Mouse (Mus musculus) embryonic facial prominence, embryonic 14.5 days (tissue): ENCODE results near the gene Tle2. TPM values are rescaled to one million over a fixed set of nuclear protein-coding genes. Genes with fewer than 3 reads are reported as not detected.

Experiments used
- ATAC-seq: fragments of 200-750 bp; cut with Nextera tagmentation; 2 replicates; pipeline ENCODE4 v1.8.0; 2017; ENCODE audit warnings: low read depth, moderate number of reproducible peaks, moderate TSS enrichment
- DNase-seq: peaks from one replicate; pipeline ENCODE4 v3.0.0-alpha.2; 2015; ENCODE audit warnings: low spot score
- H3K27ac ChIP-seq: fragments of 300-500 bp; sonication (generic); replicated peaks from 2 replicates; pipeline ENCODE4 v1.5.1; 2014; ENCODE audit warnings: low read depth, mild to moderate bottlenecking, low read length, moderate library complexity
- H3K27me3 ChIP-seq: fragments of 300-500 bp; sonication (generic); replicated peaks from 2 replicates; pipeline ENCODE4 v1.6.1; 2014; ENCODE audit warnings: low read length; ENCODE audit not compliant: control insufficient read depth, insufficient read depth
- H3K36me3 ChIP-seq: fragments of 300-500 bp; sonication (generic); 2 replicates; pipeline ENCODE4 v1.6.1; 2014; ENCODE audit warnings: low read length, mixed read lengths; ENCODE audit not compliant: control insufficient read depth, insufficient read depth
- H3K4me1 ChIP-seq: fragments of 300-500 bp; sonication (generic); 2 replicates; pipeline ENCODE4 v1.6.1; 2014; ENCODE audit warnings: antibody characterized with exemption, low read length; ENCODE audit not compliant: control insufficient read depth, insufficient read depth
- H3K4me2 ChIP-seq: fragments of 300-500 bp; sonication (generic); 2 replicates; pipeline ENCODE4 v1.6.1; 2014; ENCODE audit warnings: low read depth, mild to moderate bottlenecking, low read length, moderate library complexity, mixed read lengths
- H3K4me3 ChIP-seq: fragments of 300-500 bp; sonication (generic); 2 replicates; pipeline ENCODE4 v1.5.1; 2014; ENCODE audit warnings: low read depth, mild to moderate bottlenecking, low read length
- H3K9ac ChIP-seq: fragments of 300-500 bp; sonication (generic); 2 replicates; pipeline ENCODE4 v1.6.1; 2014; ENCODE audit warnings: low read depth, mild to moderate bottlenecking, low read length, moderate library complexity, mixed read lengths
- H3K9me3 ChIP-seq: fragments of 300-500 bp; sonication (generic); 2 replicates; pipeline ENCODE4 v1.6.1; 2016; ENCODE audit warnings: low read length; ENCODE audit not compliant: control insufficient read depth
- WGBS: fragments of 180-500 bp; shearing (Covaris S2); extraction: QIAGEN DNeasy Blood & Tissue Kit; methylation state at CpG from one replicate; pipeline ENCODE4 v1.1.7; 2014; 5-methylcytosine and 5-hydroxymethylcytosine counted together
- polyA plus RNA-seq: library from polyadenylated mRNA; unstranded; fragments of >200 nt; fragmentation: Nextera tagmentation; extraction: Ambion mirVana; gene quantifications from 2 replicates; pipeline ENCODE4 v1.2.1, GENCODE M21; 2014

The Tle2 gene
- polyA plus RNA-seq, 1 experiment from 2014 or later, result 30.2 TPM

DNA sequence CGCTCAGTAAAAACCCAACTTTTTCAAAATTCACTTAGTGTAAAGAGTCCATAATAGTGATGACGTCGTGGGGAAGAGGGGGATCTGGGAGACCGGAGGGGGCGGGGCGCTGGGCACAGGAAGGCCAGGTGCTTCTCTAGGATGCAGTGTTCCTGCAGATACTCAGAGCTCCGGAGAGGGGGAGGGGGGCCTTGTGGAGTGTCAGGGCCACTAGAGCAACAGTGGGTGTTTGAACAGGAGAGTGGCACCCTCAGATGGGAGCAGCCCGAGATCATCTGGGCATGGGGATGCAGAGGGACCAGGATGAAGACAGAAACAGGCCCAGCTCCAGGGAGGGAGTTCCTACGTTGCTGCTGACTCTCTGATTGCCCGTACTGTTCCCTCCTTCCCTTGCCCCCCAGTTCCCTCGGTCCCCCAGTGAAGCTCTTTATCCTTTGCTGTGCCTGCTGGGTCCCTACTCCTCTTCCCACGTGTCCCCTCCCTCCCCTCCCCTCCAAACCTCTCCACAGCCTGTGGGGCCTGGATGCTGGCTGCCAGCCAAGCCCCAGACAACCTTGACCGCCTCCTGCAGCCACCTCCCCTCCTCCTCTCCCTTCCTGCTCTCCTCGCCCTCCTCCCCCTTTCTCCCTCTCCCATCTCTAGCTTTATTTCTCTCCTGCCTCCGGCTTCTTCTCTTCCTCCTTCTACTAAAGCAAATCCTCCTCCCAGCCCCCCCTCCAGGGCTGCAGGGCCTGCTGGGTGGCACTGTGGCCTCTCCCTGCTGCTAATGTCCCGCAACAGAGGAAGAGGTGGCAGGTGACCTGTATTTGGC lies 5.8 kb upstream of the Tle2 start:
- DNase-seq (peak; percentile 92), ATAC-seq (0 out of 2 replicates have a peak, but pooled peaks have one; percentile 1)
- WGBS, result 7% methylated on average over 14 of the region's 16 CpGs
- H3K27ac ChIP-seq, result peak overlapping the region; percentile 89
- H3K4me3 ChIP-seq, result no peak overlapping the region
- H3K4me2 ChIP-seq, result peak overlapping the region; percentile 33
- H3K27me3 ChIP-seq, result no peaks in the 10 kb centered on the region
- H3K9ac ChIP-seq, result peak overlapping the region; percentile 28; the same call in 1 of the 2 replicates
- H3K4me1 ChIP-seq, result peaks cover 61% of the 10 kb centered on the region
- no peaks in the 10 kb centered on the region for H3K9me3 ChIP-seq
- peaks cover 30% of the 10 kb centered on the region for H3K36me3 ChIP-seq

DNA sequence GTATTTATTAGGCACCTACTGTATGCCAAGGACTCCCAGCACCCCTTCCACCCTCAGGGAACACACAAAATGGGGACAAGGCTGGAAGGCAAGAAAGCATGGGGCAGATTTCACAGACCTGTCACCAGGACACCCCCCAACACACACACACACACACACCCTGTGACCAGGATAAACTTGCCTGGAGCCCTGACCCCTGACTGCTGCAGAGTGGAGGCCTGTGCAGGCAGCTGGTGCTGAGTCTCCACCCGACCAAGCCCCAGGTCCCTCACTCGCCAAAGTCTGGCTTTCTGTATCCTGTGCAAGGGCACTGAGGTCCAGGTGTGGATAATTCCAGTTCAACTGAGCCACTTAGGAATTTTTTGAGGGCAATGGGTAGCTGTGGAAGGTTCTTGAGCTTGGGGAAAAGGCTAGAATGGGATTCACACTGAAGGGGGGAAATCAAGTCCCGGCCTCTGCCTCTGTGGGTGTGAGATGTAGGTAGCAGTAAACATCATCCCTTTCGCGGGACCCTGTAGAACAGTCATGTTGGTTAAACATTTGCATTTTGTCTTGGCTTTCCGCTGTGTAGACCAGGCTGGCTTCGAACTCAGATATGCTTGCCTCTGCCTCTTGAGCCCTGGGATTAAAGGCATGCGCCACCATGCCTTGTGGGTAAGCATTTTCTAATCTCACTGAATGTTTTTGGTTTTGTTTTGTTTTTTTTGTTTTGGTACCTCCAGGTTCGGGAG lies 4.7 kb upstream of the Tle2 start:
- H3K36me3 ChIP-seq, result peaks cover 24% of the 10 kb centered on the region
- peaks cover 57% of the 10 kb centered on the region for H3K4me1 ChIP-seq
- no peaks in the 10 kb centered on the region for H3K9me3 ChIP-seq
- 0 out of 2 replicates have a peak, but pooled peaks cover 5% of the 10 kb centered on the region for H3K27me3 ChIP-seq
- ATAC-seq (no peak), DNase-seq (peak; percentile 12)
- H3K4me3 ChIP-seq, result no peak overlapping the region
- 40% methylated on average over 9 of the region's 9 CpGs for WGBS
- H3K9ac ChIP-seq, result no peak overlapping the region
- peak overlapping the region; percentile 89 for H3K27ac ChIP-seq
- H3K4me2 ChIP-seq, result peak overlapping the region; percentile 68

DNA sequence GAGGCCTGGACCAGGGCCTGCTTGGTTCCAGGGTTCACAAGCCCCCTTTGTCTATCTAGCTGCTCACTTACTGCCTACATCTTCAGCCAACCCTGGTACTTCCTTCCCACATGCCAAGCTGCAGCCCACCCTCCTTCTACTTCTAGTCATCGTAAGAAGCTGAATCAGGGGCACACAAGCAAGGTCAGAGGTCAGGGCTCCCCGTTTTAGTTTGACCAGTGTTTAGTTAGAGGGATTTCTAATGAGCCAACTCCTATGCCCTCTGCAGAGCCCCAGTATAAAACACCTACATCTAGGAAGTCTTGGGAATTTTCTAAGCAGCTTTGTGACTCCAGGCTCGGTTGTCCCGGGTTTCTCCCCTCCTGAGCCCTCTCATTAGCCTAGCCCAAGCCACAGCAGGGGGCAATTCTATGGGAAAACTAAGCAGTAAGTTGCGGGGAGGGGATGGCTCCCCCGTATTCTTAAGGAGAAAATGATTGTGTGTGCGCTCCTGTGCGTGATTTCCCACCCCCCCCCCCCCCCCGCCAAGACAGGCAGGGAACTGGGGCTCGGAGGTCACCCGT lies 4.0 kb upstream of the Tle2 start:
- peaks cover 18% of the 10 kb centered on the region for H3K36me3 ChIP-seq
- H3K4me3 ChIP-seq, result peak overlapping the region; percentile 38
- no peaks in the 10 kb centered on the region for H3K9me3 ChIP-seq
- 0 out of 2 replicates have a peak, but pooled peaks cover 5% of the 10 kb centered on the region for H3K27me3 ChIP-seq
- peaks cover 56% of the 10 kb centered on the region for H3K4me1 ChIP-seq
- ATAC-seq (peak; percentile 19), DNase-seq (peak; percentile 92)
- WGBS, result 0% methylated on average over 8 of the region's 11 CpGs
- H3K4me2 ChIP-seq, result peak overlapping the region; percentile 68
- peak overlapping the region; percentile 89 for H3K27ac ChIP-seq
- H3K9ac ChIP-seq, result 0 out of 2 replicates have a peak overlapping the region, but pooled peaks have one; percentile 41

DNA sequence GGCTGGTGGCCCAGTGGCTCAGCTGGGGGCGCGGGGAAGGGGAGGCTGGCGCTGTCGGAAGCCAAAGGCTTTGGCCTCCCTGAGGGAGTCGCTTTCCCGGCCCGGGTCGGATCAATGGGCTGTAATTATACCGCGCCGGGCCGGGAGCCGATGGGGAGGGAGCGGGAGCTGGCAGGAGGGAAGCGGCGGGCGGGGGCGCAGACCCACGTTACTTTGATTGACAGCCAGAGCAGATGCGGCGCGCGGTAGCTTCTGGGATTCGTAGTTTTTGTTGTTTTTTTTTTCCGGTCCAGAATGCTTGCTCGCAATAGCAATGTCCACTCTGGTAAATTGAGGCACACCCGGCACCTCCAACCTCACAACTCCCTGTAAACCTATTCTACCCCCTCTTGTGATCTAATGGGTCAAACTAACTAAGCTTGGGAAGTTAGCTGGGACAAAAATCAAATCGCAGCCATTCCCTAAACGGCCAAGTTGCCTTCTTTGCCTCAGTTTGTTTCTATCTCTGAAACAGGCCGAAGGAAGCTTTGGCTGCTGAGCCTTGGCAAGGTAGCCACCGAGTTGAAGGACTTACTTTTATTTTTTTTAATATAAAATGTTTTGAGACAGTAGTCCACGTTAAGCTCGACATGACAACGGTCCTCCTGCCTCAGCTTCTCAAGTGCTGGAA lies 3.4 kb upstream of the Tle2 start:
- 0 out of 2 replicates have a peak, but pooled peaks cover 5% of the 10 kb centered on the region for H3K27me3 ChIP-seq
- peak overlapping the region; percentile 89 for H3K27ac ChIP-seq
- ATAC-seq, result peak; percentile 71
- H3K36me3 ChIP-seq, result peaks cover 13% of the 10 kb centered on the region; the same call in 1 of the 2 replicates
- H3K9ac ChIP-seq, result peak overlapping the region; percentile 41; the same call in 1 of the 2 replicates
- peak overlapping the region; percentile 68 for H3K4me2 ChIP-seq
- peak; percentile 99 for DNase-seq
- under 1% methylated on average over 23 of the region's 34 CpGs for WGBS
- H3K4me1 ChIP-seq, result peaks cover 63% of the 10 kb centered on the region
- H3K9me3 ChIP-seq, result no peaks in the 10 kb centered on the region
- H3K4me3 ChIP-seq, result peak overlapping the region; percentile 38

DNA sequence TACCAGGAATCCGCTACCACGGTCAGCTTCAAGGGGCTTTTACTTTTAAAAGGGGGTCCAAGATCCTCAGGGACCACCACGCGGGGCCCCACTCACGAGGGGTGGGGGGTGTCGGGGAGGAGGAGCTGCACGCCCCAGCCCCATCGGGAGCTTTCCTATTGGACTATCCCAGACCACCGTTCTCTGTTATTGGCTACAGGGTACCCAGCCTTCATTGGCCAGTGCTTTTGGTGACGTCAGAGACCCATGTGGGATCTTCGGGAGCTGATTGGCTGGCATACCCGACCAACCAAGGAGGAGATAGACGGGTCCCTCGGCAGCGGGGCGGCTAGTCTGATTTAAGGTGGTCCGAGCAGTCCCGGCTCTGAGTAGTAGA lies 2.9 kb upstream of the Tle2 start:
- H3K4me2 ChIP-seq, result peak overlapping the region; percentile 68
- H3K36me3 ChIP-seq, result 0 out of 2 replicates have a peak, but pooled peaks cover 9% of the 10 kb centered on the region
- no peaks in the 10 kb centered on the region for H3K9me3 ChIP-seq
- H3K27ac ChIP-seq, result peak overlapping the region; percentile 86
- peak; percentile 100 for DNase-seq
- H3K27me3 ChIP-seq, result 0 out of 2 replicates have a peak, but pooled peaks cover 5% of the 10 kb centered on the region
- peaks cover 67% of the 10 kb centered on the region for H3K4me1 ChIP-seq
- ATAC-seq, result peak; percentile 93
- WGBS, result under 1% methylated on average over 18 of the region's 18 CpGs
- H3K9ac ChIP-seq, result peak overlapping the region; percentile 22; the same call in 1 of the 2 replicates
- H3K4me3 ChIP-seq, result peak overlapping the region; percentile 38

DNA sequence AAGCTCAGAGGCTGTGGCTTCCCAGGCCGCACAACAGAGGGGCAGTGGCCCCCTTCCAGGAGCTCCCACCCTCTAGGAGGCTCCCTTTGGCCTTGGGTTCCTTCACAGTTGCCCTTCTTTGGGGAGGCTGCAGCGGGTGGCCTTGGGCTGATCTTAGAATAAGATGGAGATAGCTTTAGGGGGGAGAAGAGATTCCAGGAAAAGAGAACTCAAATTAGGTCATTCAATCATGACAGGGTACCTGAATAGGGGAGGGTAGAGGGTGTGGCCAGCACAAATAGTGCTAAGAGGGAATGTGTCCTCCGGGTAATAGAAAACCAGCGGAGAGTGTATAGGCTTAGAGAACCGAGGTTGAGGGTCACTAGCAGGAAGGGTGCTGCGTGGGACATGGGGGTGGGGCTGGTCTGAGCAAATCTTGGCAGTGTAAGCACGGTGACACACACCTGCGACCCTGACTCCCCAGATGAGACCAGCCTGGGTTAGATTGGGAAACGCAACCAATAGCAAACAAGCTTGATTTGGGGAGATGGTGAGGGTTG lies 2.2 kb upstream of the Tle2 start:
- 9% methylated on average over 9 of the region's 9 CpGs for WGBS
- ATAC-seq, result no peak
- no peak for DNase-seq
- peaks cover 67% of the 10 kb centered on the region for H3K4me1 ChIP-seq
- 0 out of 2 replicates have a peak, but pooled peaks cover 5% of the 10 kb centered on the region for H3K27me3 ChIP-seq
- H3K9ac ChIP-seq, result 0 out of 2 replicates have a peak overlapping the region, but pooled peaks have one; percentile 40
- peak overlapping the region; percentile 73 for H3K27ac ChIP-seq
- peak overlapping the region; percentile 68 for H3K4me2 ChIP-seq
- peaks cover 9% of the 10 kb centered on the region; the same call in 1 of the 2 replicates for H3K36me3 ChIP-seq
- no peaks in the 10 kb centered on the region for H3K9me3 ChIP-seq
- H3K4me3 ChIP-seq, result peak overlapping the region; percentile 24

DNA sequence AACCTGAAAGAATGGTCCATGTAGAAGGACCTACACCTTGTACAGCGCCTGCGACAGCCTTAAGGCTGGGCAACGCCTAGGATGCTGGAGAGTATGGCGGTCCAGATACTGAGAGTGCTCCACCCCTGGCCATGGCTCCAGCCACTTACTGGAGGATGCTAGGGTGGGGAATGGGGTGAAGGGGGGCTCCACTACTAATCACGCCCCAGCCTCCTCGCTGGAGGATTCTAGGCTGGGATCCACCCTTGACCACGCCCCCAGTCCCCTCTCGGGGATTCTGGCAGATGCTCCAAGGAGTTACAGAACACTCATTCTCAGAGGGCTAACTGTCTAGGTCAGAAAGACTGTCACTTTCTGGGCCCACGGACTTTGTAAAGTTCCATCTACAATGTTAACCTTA lies 1.4 kb upstream of the Tle2 start:
- WGBS, result 13% methylated on average over 8 of the region's 9 CpGs
- H3K27ac ChIP-seq, result peak overlapping the region; percentile 73; the same call in 1 of the 2 replicates
- ATAC-seq (no peak), DNase-seq (no peak)
- H3K4me1 ChIP-seq, result peaks cover 65% of the 10 kb centered on the region
- peaks cover 12% of the 10 kb centered on the region; the same call in 1 of the 2 replicates for H3K36me3 ChIP-seq
- H3K27me3 ChIP-seq, result 0 out of 2 replicates have a peak, but pooled peaks cover 5% of the 10 kb centered on the region
- no peak overlapping the region for H3K9ac ChIP-seq
- peak overlapping the region; percentile 68 for H3K4me2 ChIP-seq
- H3K4me3 ChIP-seq, result no peak overlapping the region
- H3K9me3 ChIP-seq, result no peaks in the 10 kb centered on the region
